Mouse (Mus musculus) small intestine, adult 2 months (tissue): ENCODE results near the gene Katnal1. TPM values are rescaled to one million over a fixed set of nuclear protein-coding genes. Genes with fewer than 3 reads are reported as not detected.
A peak's percentile ranks its signal among the peaks of the same experiment; 100 is the strongest.

Experiments
- H3K27ac ChIP-seq: fragments of 200-500 bp; 2 replicates; pipeline ENCODE4 v1.5.1; 2012; ENCODE audit warnings: low read depth, low read length, control low read depth, inconsistent platforms; ENCODE audit not compliant: insufficient read depth
- H3K27me3 ChIP-seq: fragments of 200-500 bp; 2 replicates; pipeline ENCODE4 v1.6.1; 2012; ENCODE audit warnings: mild to moderate bottlenecking, moderate library complexity, low read length, inconsistent platforms; ENCODE audit not compliant: control insufficient read depth, insufficient read depth
- H3K36me3 ChIP-seq: fragments of 200-500 bp; 2 replicates; pipeline ENCODE4 v1.6.1; 2012; ENCODE audit warnings: mild to moderate bottlenecking, low read length, control low read depth, inconsistent platforms; ENCODE audit not compliant: control insufficient read depth, insufficient read depth
- H3K4me1 ChIP-seq: fragments of 200-500 bp; 2 replicates; pipeline ENCODE4 v1.6.1; 2012; ENCODE audit warnings: low read length, inconsistent platforms, mixed read lengths; ENCODE audit not compliant: control insufficient read depth, insufficient read depth, insufficient read length
- H3K4me3 ChIP-seq: fragments of 200-500 bp; 2 replicates; pipeline ENCODE4 v1.5.1; 2012; ENCODE audit warnings: low read depth, mild to moderate bottlenecking, control low read depth, inconsistent platforms, low read length, moderate library complexity
- CTCF ChIP-seq: fragments of 200-500 bp; IDR thresholded peaks from 2 replicates; pipeline ENCODE4 v1.5.1; 2012; ENCODE audit warnings: low read depth, mild to moderate bottlenecking, control low read depth, inconsistent platforms, low read length, moderate library complexity, mixed read lengths; ENCODE audit not compliant: insufficient replicate concordance, insufficient read length; ENCODE audit errors: extremely low read depth
- POLR2A ChIP-seq: fragments of 200-500 bp; IDR thresholded peaks from 2 replicates; pipeline ENCODE4 v1.6.1; 2012; ENCODE audit warnings: low read depth, mild to moderate bottlenecking, control low read depth, inconsistent platforms, low read length, moderate library complexity
- WGBS: fragments of 180-500 bp; shearing (Covaris S2); methylation state at CpG from one replicate; pipeline ENCODE4 v1.1.7; 2018; 5-methylcytosine and 5-hydroxymethylcytosine counted together
- polyA plus RNA-seq: library from polyadenylated mRNA; depleted of rRNA; stranded (reverse); fragments of >200 nt; gene quantifications from 2 replicates; pipeline ENCODE4 v1.2.3, GENCODE M21; 2012

Gene Katnal1
- polyA plus RNA-seq, 1 experiment, result 0.82 TPM

- H3K4me1 ChIP-seq, result peaks cover 17% of the 10 kb centered on the region; the same call in 1 of the 2 replicates
- TF ChIP-seq POLR2A (no peak), CTCF (no peak)
- H3K36me3 ChIP-seq, result no peaks in the 10 kb centered on the region
- WGBS, result 44% methylated on average over 9 of the region's 9 CpGs
- no peak overlapping the region; the same call in 1 of the 2 replicates for H3K27ac ChIP-seq
- no peaks in the 10 kb centered on the region for H3K27me3 ChIP-seq
- no peak overlapping the region; the same call in 1 of the 2 replicates for H3K4me3 ChIP-seq
These were observed 40.5 kb upstream of the Katnal1 start for GRCm38 (mm10) chr5:148969648-148970047.

- peaks cover 17% of the 10 kb centered on the region; the same call in 1 of the 2 replicates for H3K4me1 ChIP-seq
- 35% methylated on average over 7 of the region's 7 CpGs for WGBS
- no peaks in the 10 kb centered on the region for H3K36me3 ChIP-seq
- H3K4me3 ChIP-seq, result no peak overlapping the region
- peak overlapping the region; percentile 43; the same call in 1 of the 2 replicates for H3K27ac ChIP-seq
- TF ChIP-seq CTCF (no peak), POLR2A (no peak)
- H3K27me3 ChIP-seq, result no peaks in the 10 kb centered on the region
These were observed 39.9 kb upstream of the Katnal1 start for GRCm38 (mm10) chr5:148968958-148969576.

- Histone ChIP-seq H3K4me3 (no peak overlapping the region), H3K4me1 (peaks cover 17% of the 10 kb centered on the region; the same call in 1 of the 2 replicates), H3K27ac (no peak overlapping the region), H3K27me3 (no peaks in the 10 kb centered on the region), H3K36me3 (no peaks in the 10 kb centered on the region)
- TF ChIP-seq POLR2A (no peak), CTCF (no peak)
- 50% methylated on average over 5 of the region's 5 CpGs for WGBS
These were observed 39.1 kb upstream of the Katnal1 start for GRCm38 (mm10) chr5:148968179-148968578.

- H3K36me3 ChIP-seq, result no peaks in the 10 kb centered on the region
- WGBS, result 52% methylated on average over 6 of the region's 6 CpGs
- no peaks in the 10 kb centered on the region for H3K27me3 ChIP-seq
- TF ChIP-seq POLR2A, result no peak
- no peak for TF ChIP-seq CTCF
- H3K4me1 ChIP-seq, result peaks cover 17% of the 10 kb centered on the region; the same call in 1 of the 2 replicates
- H3K4me3 ChIP-seq, result no peak overlapping the region
- 0 out of 2 replicates have a peak overlapping the region, but pooled peaks have one; percentile 13 for H3K27ac ChIP-seq
These were observed 37.3 kb upstream of the Katnal1 start for GRCm38 (mm10) chr5:148966395-148966794.

GRCm38 (mm10) chr5:148965691-148966333, 36.7 kb upstream of the Katnal1 start:
- 14% methylated on average over 13 of the region's 13 CpGs for WGBS
- TF ChIP-seq CTCF (no peak), POLR2A (no peak)
- Histone ChIP-seq H3K27ac (peak overlapping the region; percentile 13; the same call in 1 of the 2 replicates), H3K27me3 (no peaks in the 10 kb centered on the region), H3K36me3 (no peaks in the 10 kb centered on the region), H3K4me3 (no peak overlapping the region), H3K4me1 (peaks cover 17% of the 10 kb centered on the region; the same call in 1 of the 2 replicates)

- H3K36me3 ChIP-seq, result no peaks in the 10 kb centered on the region
- no peaks in the 10 kb centered on the region for H3K27me3 ChIP-seq
- peaks cover 20% of the 10 kb centered on the region; the same call in 1 of the 2 replicates for H3K4me1 ChIP-seq
- TF ChIP-seq POLR2A (no peak), CTCF (no peak)
- H3K4me3 ChIP-seq, result no peak overlapping the region
- WGBS, result 72% methylated on average over 15 of the region's 15 CpGs
- H3K27ac ChIP-seq, result peak overlapping the region; percentile 13; the same call in 1 of the 2 replicates
These were observed 36.0 kb upstream of the Katnal1 start for GRCm38 (mm10) chr5:148965089-148965591.

GRCm38 (mm10) chr5:148964251-148964650, 35.1 kb upstream of the Katnal1 start:
- H3K36me3 ChIP-seq, result no peaks in the 10 kb centered on the region
- H3K4me1 ChIP-seq, result peaks cover 17% of the 10 kb centered on the region
- no peaks in the 10 kb centered on the region for H3K27me3 ChIP-seq
- H3K27ac ChIP-seq, result no peak overlapping the region
- WGBS, result 86% methylated on average over 1 of the region's 1 CpGs
- no peak for TF ChIP-seq CTCF
- TF ChIP-seq POLR2A, result no peak
- H3K4me3 ChIP-seq, result no peak overlapping the region
